Mouse (Mus musculus) c-Kit-positive CD71-positive TER-119-positive erythroid progenitor cells, embryonic 14.5 days (primary cell): ENCODE measurements around the gene Gadd45b.

Source experiments
- DNase-seq: peaks from one replicate; pipeline ENCODE4 v3.0.0-alpha.2; 2013; ENCODE audit warnings: low spot score

Gene Gadd45b

GRCm38 (mm10) chr10:80909375-80910162 is 20.3 kb upstream of the Gadd45b start:
- DNase-seq: no peak

- no peak for DNase-seq
Measured at GRCm38 (mm10) chr10:80911354-80911753, 18.5 kb upstream of the Gadd45b start.

GRCm38 (mm10) chr10:80911891-80912290 is 18.0 kb upstream of the Gadd45b start:
- no peak for DNase-seq

- no peak for DNase-seq
Measured at GRCm38 (mm10) chr10:80913364-80914011, 16.4 kb upstream of the Gadd45b start.

- no peak for DNase-seq
Measured at GRCm38 (mm10) chr10:80914253-80914656, 15.6 kb upstream of the Gadd45b start.

- peak; percentile 48 for DNase-seq
Measured at GRCm38 (mm10) chr10:80915260-80915659, 14.6 kb upstream of the Gadd45b start.

GRCm38 (mm10) chr10:80915736-80916135 is 14.1 kb upstream of the Gadd45b start:
- no peak for DNase-seq

- DNase-seq: no peak
Measured at GRCm38 (mm10) chr10:80917336-80917778, 12.5 kb upstream of the Gadd45b start.

GRCm38 (mm10) chr10:80917779-80918434 is 12.0 kb upstream of the Gadd45b start, which contains the start of gene Lmnb2:
Gene Lmnb2, minus strand, starts transcription at chr10:80918245.
- peak; percentile 46 for DNase-seq

GRCm38 (mm10) chr10:80921923-80922322 is 8.0 kb upstream of the Gadd45b start:
- DNase-seq: no peak

GRCm38 (mm10) chr10:80925472-80925871 is 4.4 kb upstream of the Gadd45b start:
- DNase-seq: no peak

- peak; percentile 75 for DNase-seq
Measured at GRCm38 (mm10) chr10:80928586-80929298, 1.1 kb upstream of the Gadd45b start.

- no peak for DNase-seq
Measured at GRCm38 (mm10) chr10:80930361-80931152, 684 bp downstream of the Gadd45b start.

GRCm38 (mm10) chr10:80931153-80931671 is 1.3 kb downstream of the Gadd45b start:
- no peak for DNase-seq

GRCm38 (mm10) chr10:80931695-80932094 is 1.8 kb downstream of the Gadd45b start:
- no peak for DNase-seq

GRCm38 (mm10) chr10:80932206-80932605 is 2.3 kb downstream of the Gadd45b start:
- no peak for DNase-seq

- DNase-seq: no peak
Measured at GRCm38 (mm10) chr10:80932700-80933420, 3.0 kb downstream of the Gadd45b start.

GRCm38 (mm10) chr10:80933421-80933979 is 3.6 kb downstream of the Gadd45b start:
- no peak for DNase-seq

GRCm38 (mm10) chr10:80934136-80934985 is 4.5 kb downstream of the Gadd45b start:
- DNase-seq: no peak
